Mouse (Mus musculus) spleen, postnatal 4 days (tissue): ENCODE measurements at regions not wholly inside any gene's neighbourhood (a gene's known extent, or its start where the extent isn't known, plus 50 kb on each side); places are given as distances from the start of the nearest gene placed in this dataset.

Source experiments
- DNase-seq, 2 experiments: peaks; one replicate each; pipeline ENCODE4 v3.0.0; 2022; ENCODE audit warnings: low spot score in 2 of 2

GRCm38 (mm10) chr8:26513001-26513400 lies 393.7 kb downstream of the Gm45692 start:
- no peak for DNase-seq

GRCm38 (mm10) chr8:26524237-26524636 lies 404.9 kb downstream of the Gm45692 start:
- DNase-seq: no peak

- DNase-seq: no peak
Measured at GRCm38 (mm10) chr8:26526474-26527185, 407.3 kb downstream of the Gm45692 start.

- no peak for DNase-seq
Measured at GRCm38 (mm10) chr8:26527186-26527580, 407.8 kb downstream of the Gm45692 start.

GRCm38 (mm10) chr8:26529921-26530320 lies 410.6 kb downstream of the Gm45692 start:
- DNase-seq: no peak

- DNase-seq: no peak
Measured at GRCm38 (mm10) chr8:26533444-26534421, 414.4 kb downstream of the Gm45692 start.

- DNase-seq: no peak
Measured at GRCm38 (mm10) chr8:26535816-26536215, 416.5 kb downstream of the Gm45692 start.

GRCm38 (mm10) chr8:26553691-26554090 lies 423.4 kb upstream of the Zfp703 start:
- DNase-seq: peak; percentile 7 to 35

- DNase-seq: peak; percentile 8 to 21
Measured at GRCm38 (mm10) chr8:26559196-26559595, 417.9 kb upstream of the Zfp703 start.

- peak; percentile 4 to 6 for DNase-seq
Measured at GRCm38 (mm10) chr8:26563151-26563550, 414.0 kb upstream of the Zfp703 start.

- DNase-seq: no peak
Measured at GRCm38 (mm10) chr8:26564254-26564653, 412.9 kb upstream of the Zfp703 start.

- DNase-seq: no peak
Measured at GRCm38 (mm10) chr8:26568423-26569060, 408.6 kb upstream of the Zfp703 start.

GRCm38 (mm10) chr8:26588841-26589240 lies 388.3 kb upstream of the Zfp703 start:
- no peak for DNase-seq

GRCm38 (mm10) chr8:26590591-26591212 lies 386.4 kb upstream of the Zfp703 start:
- no peak for DNase-seq

- no peak for DNase-seq
Measured at GRCm38 (mm10) chr8:26591266-26591665, 385.9 kb upstream of the Zfp703 start.

GRCm38 (mm10) chr8:26593536-26594368 lies 383.4 kb upstream of the Zfp703 start:
- DNase-seq: no peak

- DNase-seq: no peak
Measured at GRCm38 (mm10) chr8:26594369-26594920, 382.7 kb upstream of the Zfp703 start.

GRCm38 (mm10) chr8:26595431-26596018 lies 381.6 kb upstream of the Zfp703 start:
- no peak for DNase-seq

- no peak for DNase-seq
Measured at GRCm38 (mm10) chr8:26596665-26597362, 380.3 kb upstream of the Zfp703 start.

GRCm38 (mm10) chr8:26598520-26598919 lies 378.6 kb upstream of the Zfp703 start:
- DNase-seq: no peak
